Mouse (Mus musculus): ENCODE measurements around the gene Eef1g.

DNA sequence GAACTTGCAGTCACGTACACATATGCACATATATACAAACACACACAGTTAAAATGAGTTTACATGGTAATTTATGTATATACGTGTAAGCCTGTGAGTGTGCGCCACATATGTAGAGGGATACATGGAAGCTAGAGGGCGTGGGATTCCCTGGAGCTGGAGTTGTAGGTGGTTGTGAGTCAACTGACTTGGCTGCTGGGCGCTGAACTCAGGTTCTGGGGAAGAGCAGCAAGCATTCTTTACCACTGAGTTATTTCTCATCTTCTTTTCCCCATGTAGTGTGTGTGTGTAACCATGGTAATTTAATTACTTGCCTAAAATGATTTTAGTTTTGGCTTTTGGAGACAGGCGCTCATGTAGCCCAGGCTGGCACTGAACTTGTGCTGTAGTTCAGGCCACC is 29.8 kb downstream of the Eef1g start:
- TF ChIP-seq CTCF (IDR thresholded peaks at IDR 0.05) (no peak), POLR2A (IDR thresholded peaks at IDR 0.05; ENCODE audit: insufficient read depth, low read depth, low read length) (no peak), EP300 (IDR thresholded peaks at IDR 0.05; ENCODE audit: insufficient read depth, low read depth, low read length) (no peak)

Data from heart, adult 2 months (tissue).